Mouse (Mus musculus): ENCODE results near the gene Pask. TPM values are rescaled to one million over a fixed set of nuclear protein-coding genes. Genes with fewer than 3 reads are reported as not detected.
A peak's percentile ranks its signal among the peaks of the same experiment; 100 is the strongest.
"Not testable (repeated sequence)": the region's sequence is repeated elsewhere in the genome, so short reads cannot be mapped to it uniquely, and the experiment has no call there.

The Pask gene
- polyA plus RNA-seq, 1 experiment from 2014 or later: 17.8 TPM

DNA sequence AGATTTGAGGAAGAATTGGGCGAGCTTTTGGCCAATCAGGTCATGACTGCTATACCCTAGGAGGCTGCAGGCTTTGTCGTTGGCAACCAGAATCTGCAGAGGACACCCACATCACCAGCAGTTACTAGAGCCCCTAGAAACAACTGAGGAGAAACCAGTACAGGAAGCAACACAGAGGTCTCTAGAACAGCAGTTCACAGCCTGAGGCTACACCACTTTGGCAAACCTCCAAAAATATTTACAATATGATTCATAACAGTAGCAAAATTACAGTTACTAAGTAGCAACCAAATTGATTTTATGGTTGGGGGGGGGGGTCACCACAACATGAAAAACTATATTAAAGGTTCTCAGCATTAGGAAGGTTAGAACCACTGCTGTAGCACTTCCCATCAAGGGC lies 8.7 kb downstream of the Pask start:
- no peak for ATAC-seq (ENCODE audit: borderline replicate concordance, extremely low read depth, low FRiP score, low TSS enrichment)
- H3K36me3 ChIP-seq: peaks cover 11% of the 10 kb centered on the region
- H3K4me3 ChIP-seq: no peak overlapping the region
- no peak overlapping the region for H3K27ac ChIP-seq
- no peaks in the 10 kb centered on the region for H3K27me3 ChIP-seq
- 81% methylated on average over 2 of the region's 2 CpGs for WGBS
- H3K9ac ChIP-seq: no peak overlapping the region
- H3K4me1 ChIP-seq: no peaks in the 10 kb centered on the region
- no peak overlapping the region for H3K4me2 ChIP-seq
- no peaks in the 10 kb centered on the region for H3K9me3 ChIP-seq

DNA sequence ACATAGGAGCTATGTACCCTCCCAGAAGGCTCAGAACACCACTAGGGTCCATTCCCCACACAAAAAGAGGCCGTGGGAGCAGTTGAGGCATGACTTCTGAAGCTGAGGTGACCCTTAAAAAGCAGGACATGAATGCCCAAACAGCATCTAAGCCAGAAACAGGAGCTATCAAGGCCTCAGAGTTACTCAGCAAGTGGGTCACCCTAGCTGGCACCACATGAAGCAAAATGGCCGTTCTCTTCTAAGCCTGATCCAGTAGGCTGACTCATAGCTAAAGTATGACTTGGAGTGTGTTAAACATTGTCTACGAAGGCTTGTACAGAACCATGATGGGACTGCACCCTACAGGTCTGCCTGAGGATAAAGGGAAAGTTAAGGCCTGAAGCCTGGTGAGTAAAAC lies 16.8 kb downstream of the Pask start:
- H3K9me3 ChIP-seq: no peaks in the 10 kb centered on the region
- H3K4me3 ChIP-seq: no peak overlapping the region
- 89% methylated on average over 3 of the region's 3 CpGs for WGBS
- no peak overlapping the region for H3K4me2 ChIP-seq
- H3K36me3 ChIP-seq: peaks cover 45% of the 10 kb centered on the region
- no peaks in the 10 kb centered on the region for H3K27me3 ChIP-seq
- no peaks in the 10 kb centered on the region for H3K4me1 ChIP-seq
- no peak for ATAC-seq (ENCODE audit: borderline replicate concordance, extremely low read depth, low FRiP score, low TSS enrichment)
- H3K27ac ChIP-seq: no peak overlapping the region
- no peak overlapping the region for H3K9ac ChIP-seq

DNA sequence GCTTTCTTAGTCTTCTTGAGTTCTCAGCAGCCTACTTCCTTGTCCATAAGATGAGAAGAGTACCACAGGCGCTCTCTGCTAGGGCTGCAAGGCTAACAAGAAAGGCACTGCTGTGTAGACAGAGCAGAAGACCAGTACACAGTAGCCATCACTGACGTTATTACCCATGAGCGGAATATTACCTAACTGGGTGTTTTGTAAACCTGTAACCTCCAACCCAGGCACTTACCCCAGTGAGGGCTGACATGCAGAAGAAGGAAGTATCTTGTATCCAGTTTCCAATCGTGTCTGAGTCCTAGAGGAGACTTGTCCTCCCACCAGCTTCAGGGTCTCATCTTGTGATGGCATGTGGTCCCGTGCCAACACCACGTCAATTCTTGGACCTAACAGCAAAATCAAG lies 19.3 kb downstream of the Pask start:
- Histone ChIP-seq H3K9me3 (no peaks in the 10 kb centered on the region), H3K9ac (no peak overlapping the region), H3K4me3 (no peak overlapping the region), H3K27me3 (no peaks in the 10 kb centered on the region), H3K36me3 (peaks cover 67% of the 10 kb centered on the region), H3K4me2 (no peak overlapping the region), H3K4me1 (no peaks in the 10 kb centered on the region), H3K27ac (no peak overlapping the region)
- ATAC-seq (ENCODE audit: borderline replicate concordance, extremely low read depth, low FRiP score, low TSS enrichment): no peak
- 88% methylated on average over 6 of the region's 6 CpGs for WGBS

DNA sequence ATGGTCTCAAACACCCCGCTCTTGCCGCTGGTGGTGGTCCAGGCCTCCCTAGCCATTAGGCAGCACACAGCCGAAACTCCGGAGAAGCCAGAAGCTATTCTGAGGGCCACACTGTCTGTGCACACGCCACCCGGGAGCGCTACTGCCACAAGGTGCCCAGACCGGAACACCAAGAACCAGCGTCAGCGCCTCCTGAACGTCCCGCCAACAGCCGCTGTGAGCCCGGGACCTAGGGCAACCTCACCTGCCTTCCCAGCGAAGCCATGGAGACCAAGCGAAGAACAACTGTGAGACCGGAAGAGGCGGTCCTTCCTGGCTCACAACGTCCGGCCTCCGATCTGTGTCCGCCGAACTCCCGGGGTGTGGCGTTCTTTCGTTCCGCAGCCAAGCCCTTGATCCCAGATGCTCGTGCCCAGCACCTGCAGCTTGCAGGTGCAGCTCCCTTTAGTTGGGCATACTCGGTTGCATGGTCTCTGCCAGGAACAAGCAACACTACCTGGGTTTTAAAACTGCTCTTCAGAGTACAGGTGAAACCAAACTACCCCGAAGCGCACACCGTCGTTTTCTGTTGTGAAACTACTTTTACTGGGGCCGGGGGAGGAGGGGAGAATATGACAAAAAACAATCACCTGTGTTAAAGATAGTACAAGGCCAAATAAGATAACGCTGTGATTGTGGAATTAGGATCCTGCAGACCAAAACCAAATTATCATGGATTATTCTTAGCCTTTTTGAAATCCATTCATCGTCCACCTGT lies 37.5 kb downstream of the Pask start, which contains the start of gene Mterf4:
TSS of gene Mterf4 (minus strand) at position 335 of the 757 bp plus-strand sequence.
- 6% methylated on average over 36 of the region's 36 CpGs for WGBS
- Histone ChIP-seq H3K9ac (peak within 1 kb of the TSS; percentile 66), H3K9me3 (no peaks in the 10 kb centered on the region), H3K4me3 (peak within 1 kb of the TSS; percentile 66), H3K36me3 (peaks cover 37% of the 10 kb centered on the region), H3K27me3 (no peaks in the 10 kb centered on the region), H3K27ac (0 out of 2 replicates have a peak within 1 kb of the TSS, but pooled peaks have one; percentile 8), H3K4me1 (peaks cover 9% of the 10 kb centered on the region), H3K4me2 (peak within 1 kb of the TSS; percentile 78)
- peak; percentile 85 for ATAC-seq (ENCODE audit: borderline replicate concordance, extremely low read depth, low FRiP score, low TSS enrichment)

DNA sequence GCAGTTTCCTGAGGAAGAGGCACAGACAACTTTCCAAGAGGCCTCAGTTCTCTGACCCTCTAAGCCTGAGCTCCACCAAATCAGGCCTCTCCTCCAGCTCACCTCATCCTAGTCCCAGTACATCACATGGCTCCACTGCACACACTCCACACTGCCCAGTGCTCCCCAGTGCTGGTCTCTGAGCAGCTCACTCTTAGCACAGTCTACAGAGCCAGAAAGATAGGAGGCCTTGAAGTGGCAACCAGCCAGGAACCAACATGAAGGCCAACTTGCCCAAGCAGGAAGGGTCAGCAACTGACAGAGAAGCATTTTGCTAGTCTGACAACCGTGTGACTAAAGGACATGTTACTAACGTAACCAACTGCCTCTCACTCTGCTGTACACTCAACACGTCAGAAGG lies 42.7 kb downstream of the Pask start:
- no peak overlapping the region for H3K4me3 ChIP-seq
- no peak overlapping the region for H3K27ac ChIP-seq
- H3K27me3 ChIP-seq: no peaks in the 10 kb centered on the region
- no peak overlapping the region for H3K4me2 ChIP-seq
- peaks cover 13% of the 10 kb centered on the region for H3K4me1 ChIP-seq
- 0 out of 2 replicates have a peak, but pooled peaks have one; percentile 39 for ATAC-seq (ENCODE audit: borderline replicate concordance, extremely low read depth, low FRiP score, low TSS enrichment)
- H3K36me3 ChIP-seq: peaks cover 75% of the 10 kb centered on the region
- H3K9ac ChIP-seq: no peak overlapping the region
- WGBS: 75% methylated on average over 3 of the region's 3 CpGs
- no peaks in the 10 kb centered on the region for H3K9me3 ChIP-seq

DNA sequence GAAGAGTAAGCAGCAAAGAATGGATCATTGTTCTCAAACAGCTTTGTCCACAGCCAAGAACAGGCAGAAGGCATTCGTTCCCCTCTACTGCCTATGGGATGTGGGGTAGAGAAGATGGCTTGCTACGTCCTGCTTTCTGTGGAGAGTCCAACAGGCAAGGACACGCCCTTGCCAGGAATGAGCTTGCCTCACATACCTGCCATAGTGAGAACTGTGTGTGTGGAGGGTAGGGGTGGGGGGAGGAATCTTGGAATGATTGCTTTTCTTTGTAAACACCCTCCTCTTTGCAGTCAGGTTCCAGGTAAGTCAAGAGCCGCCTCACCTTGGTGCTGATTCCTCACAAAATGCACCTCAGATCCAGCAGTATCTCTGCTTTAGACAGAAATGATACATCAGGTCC lies 43.5 kb downstream of the Pask start:
- H3K36me3 ChIP-seq: peaks cover 77% of the 10 kb centered on the region
- no peak; the same call in 1 of the 2 replicates for ATAC-seq (ENCODE audit: borderline replicate concordance, extremely low read depth, low FRiP score, low TSS enrichment)
- WGBS: 70% methylated on average over 4 of the region's 4 CpGs

DNA sequence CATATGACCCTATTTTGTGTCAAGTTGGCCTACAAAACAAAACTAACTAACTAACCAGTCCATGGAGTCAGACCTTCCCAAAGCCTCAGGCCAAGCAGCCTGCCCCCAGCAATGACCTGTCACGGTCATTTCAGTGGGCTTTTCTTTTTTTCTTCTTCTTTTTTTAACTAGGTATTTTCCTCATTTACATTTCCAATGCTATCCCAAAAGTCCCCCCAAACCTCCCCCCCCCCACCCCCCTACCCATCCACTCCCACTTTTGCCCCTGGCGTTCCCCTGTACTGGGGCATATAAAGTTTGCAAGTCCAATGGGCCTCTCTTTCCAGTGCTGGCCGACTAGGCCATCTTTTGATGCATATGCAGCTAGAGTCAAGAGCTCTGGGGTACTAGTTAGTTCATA lies 48.8 kb downstream of the Pask start:
- ATAC-seq (ENCODE audit: borderline replicate concordance, extremely low read depth, low FRiP score, low TSS enrichment); H3K9ac ChIP-seq; H3K4me1 ChIP-seq; H3K4me3 ChIP-seq; H3K27me3 ChIP-seq; H3K4me2 ChIP-seq; H3K27ac ChIP-seq; H3K9me3 ChIP-seq: not testable (repeated sequence)
- H3K36me3 ChIP-seq: peaks cover 47% of the 10 kb centered on the region
- 75% methylated on average over 3 of the region's 3 CpGs for WGBS

More for the DNA sequence above, 43.5 kb downstream of the Pask start:
- Histone ChIP-seq H3K9me3 (no peaks in the 10 kb centered on the region), H3K4me3 (no peak overlapping the region), H3K27ac (no peak overlapping the region), H3K4me1 (peaks cover 9% of the 10 kb centered on the region), H3K27me3 (no peaks in the 10 kb centered on the region), H3K4me2 (no peak overlapping the region), H3K9ac (no peak overlapping the region)

DNA sequence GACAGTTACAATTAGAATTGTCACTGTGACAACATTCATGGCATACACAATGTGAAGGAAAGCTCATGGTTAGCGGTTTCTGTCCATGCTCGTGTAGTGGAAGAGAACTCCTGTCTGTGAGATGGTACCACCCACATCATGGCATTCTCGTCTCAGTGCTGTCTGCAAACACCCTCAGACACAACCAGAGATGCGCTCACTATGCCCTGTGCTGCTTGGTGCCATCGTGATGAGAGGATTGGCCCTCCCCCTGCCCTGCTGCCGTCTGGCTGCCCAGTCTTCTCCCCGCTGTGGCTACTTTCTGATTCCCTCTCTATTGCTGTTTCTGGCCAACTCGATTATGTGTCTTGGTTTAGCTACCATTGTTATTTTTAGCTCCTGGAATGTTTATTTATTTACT lies 51.3 kb downstream of the Pask start:
- H3K27me3 ChIP-seq: no peaks in the 10 kb centered on the region
- peaks cover 35% of the 10 kb centered on the region for H3K36me3 ChIP-seq
- no peak overlapping the region for H3K9ac ChIP-seq
- WGBS: 63% methylated on average over 8 of the region's 8 CpGs
- no peaks in the 10 kb centered on the region for H3K9me3 ChIP-seq
- no peak overlapping the region for H3K4me2 ChIP-seq
- H3K4me3 ChIP-seq: no peak overlapping the region
- no peak for ATAC-seq (ENCODE audit: borderline replicate concordance, extremely low read depth, low FRiP score, low TSS enrichment)
- no peak overlapping the region for H3K27ac ChIP-seq
- no peaks in the 10 kb centered on the region for H3K4me1 ChIP-seq

DNA sequence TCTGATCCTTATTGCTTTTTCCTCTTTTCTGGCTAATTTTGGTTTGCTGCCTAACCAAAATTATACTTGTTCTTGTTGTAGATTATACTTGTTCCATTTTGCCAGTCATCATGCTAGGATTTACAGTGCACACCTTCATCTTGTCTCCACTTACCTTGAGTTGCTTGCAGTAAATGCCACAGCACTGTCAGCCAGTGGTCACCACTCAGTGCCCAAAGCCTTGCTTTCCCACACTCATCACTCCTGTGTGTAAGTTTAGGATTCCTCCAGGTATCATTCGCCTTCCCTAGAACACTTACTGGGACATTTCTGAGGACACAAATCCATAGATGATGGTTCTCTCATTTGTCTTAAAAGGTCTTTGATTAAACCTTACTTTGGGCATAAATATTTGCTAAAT lies 51.7 kb downstream of the Pask start:
- Histone ChIP-seq H3K4me3 (no peak overlapping the region), H3K27me3 (no peaks in the 10 kb centered on the region), H3K27ac (no peak overlapping the region), H3K9me3 (no peaks in the 10 kb centered on the region), H3K4me2 (no peak overlapping the region), H3K4me1 (no peaks in the 10 kb centered on the region), H3K36me3 (peaks cover 31% of the 10 kb centered on the region), H3K9ac (no peak overlapping the region)
- 88% methylated on average over 1 of the region's 1 CpGs for WGBS
- no peak for ATAC-seq (ENCODE audit: borderline replicate concordance, extremely low read depth, low FRiP score, low TSS enrichment)

DNA sequence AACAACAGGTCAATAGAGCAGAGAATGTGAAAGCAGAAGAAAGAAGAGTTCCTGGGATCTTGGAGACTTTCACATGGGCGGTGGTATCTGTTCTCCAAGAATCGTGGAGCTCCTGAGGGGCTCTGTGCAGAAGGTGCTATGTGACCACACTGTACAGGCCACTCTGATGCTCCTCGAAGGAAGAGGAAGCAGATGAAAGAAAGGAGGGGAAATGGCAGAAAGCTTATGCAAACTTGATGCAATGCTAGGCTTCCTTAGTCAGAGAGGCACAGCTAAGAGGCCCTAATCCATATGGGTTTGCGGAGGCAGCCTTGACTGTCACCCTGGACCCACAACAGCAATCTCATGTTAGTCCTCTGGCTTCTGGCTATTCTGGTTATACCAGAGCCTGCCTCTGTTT lies 52.3 kb downstream of the Pask start:
- Histone ChIP-seq H3K4me1 (no peaks in the 10 kb centered on the region), H3K27ac (no peak overlapping the region), H3K9me3 (no peaks in the 10 kb centered on the region), H3K9ac (no peak overlapping the region), H3K4me3 (no peak overlapping the region), H3K4me2 (no peak overlapping the region), H3K27me3 (no peaks in the 10 kb centered on the region), H3K36me3 (peaks cover 24% of the 10 kb centered on the region)
- WGBS: 76% methylated on average over 4 of the region's 4 CpGs
- no peak for ATAC-seq (ENCODE audit: borderline replicate concordance, extremely low read depth, low FRiP score, low TSS enrichment)

DNA sequence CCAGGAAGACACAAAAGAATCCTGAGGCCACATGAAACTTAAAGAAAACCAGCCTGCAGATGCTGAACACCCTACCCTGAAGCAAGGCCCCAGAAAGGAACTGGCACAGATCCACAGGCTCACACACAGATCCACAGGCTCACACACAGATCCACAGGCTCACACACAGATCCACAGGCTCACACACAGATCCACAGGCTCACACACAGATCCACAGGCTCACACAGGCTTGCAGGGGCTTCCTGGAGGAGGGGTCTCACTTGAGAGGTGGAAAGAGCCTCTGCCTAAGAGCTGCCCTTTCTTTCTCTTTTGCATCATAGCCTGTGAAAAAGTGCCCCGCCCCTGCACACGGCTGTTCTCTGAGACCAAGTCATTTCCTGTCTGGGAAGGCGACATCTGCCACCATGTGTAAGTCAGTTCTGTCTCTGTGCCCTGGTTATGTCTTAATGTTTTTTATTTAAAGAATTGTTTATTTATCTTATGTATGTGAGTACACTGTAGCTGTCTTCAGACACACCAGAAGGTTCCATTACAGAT lies 53.5 kb downstream of the Pask start:
- no peaks in the 10 kb centered on the region for H3K4me1 ChIP-seq
- 56% methylated on average over 3 of the region's 3 CpGs for WGBS
- no peak overlapping the region for H3K9ac ChIP-seq
- H3K27ac ChIP-seq: no peak overlapping the region
- no peaks in the 10 kb centered on the region for H3K9me3 ChIP-seq
- no peak overlapping the region for H3K4me3 ChIP-seq
- peaks cover 26% of the 10 kb centered on the region for H3K36me3 ChIP-seq
- H3K4me2 ChIP-seq: no peak overlapping the region
- H3K27me3 ChIP-seq: no peaks in the 10 kb centered on the region
- ATAC-seq (ENCODE audit: borderline replicate concordance, extremely low read depth, low FRiP score, low TSS enrichment): no peak

DNA sequence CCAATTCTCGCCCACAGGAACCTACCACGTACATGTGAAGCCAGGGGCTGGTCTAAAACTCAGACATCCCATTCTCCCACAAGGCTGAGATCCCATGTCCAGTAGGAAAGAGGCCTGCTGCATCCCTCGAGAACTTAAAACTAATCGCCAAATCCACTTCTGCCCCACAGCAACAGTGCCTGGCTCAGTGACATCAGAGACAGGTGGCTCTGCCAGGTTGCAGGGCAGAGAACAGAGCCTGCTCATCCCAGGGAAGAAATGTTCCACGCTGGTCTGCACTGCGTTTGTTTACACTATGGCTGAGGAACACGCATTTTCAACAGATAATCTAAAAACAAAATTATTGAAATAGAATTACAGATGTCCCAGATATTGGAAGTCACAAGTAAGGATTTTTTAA lies 66.2 kb downstream of the Pask start:
- no peak overlapping the region for H3K4me2 ChIP-seq
- 72% methylated on average over 7 of the region's 7 CpGs for WGBS
- no peak overlapping the region for H3K9ac ChIP-seq
- H3K9me3 ChIP-seq: no peaks in the 10 kb centered on the region
- no peaks in the 10 kb centered on the region for H3K4me1 ChIP-seq
- H3K36me3 ChIP-seq: 0 out of 2 replicates have a peak, but pooled peaks cover 14% of the 10 kb centered on the region
- ATAC-seq (ENCODE audit: borderline replicate concordance, extremely low read depth, low FRiP score, low TSS enrichment): no peak
- no peak overlapping the region for H3K27ac ChIP-seq
- no peaks in the 10 kb centered on the region for H3K27me3 ChIP-seq
- no peak overlapping the region for H3K4me3 ChIP-seq

Data from lung, embryonic 15.5 days (tissue).